Mouse (Mus musculus) intestine, embryonic 14.5 days (tissue): ENCODE measurements around the gene Bmpr2. TPM values are rescaled to one million over a fixed set of nuclear protein-coding genes. Genes with fewer than 3 reads are reported as not detected.
A peak's percentile ranks its signal among the peaks of the same experiment; 100 is the strongest.

ENCODE experiments used
- ATAC-seq: fragments of 200-750 bp; cut with Nextera tagmentation; replicated peaks from 2 replicates; pipeline ENCODE4 v1.8.0; 2017; ENCODE audit warnings: low read depth, moderate number of reproducible peaks, moderate TSS enrichment, moderate library complexity; ENCODE audit not compliant: low FRiP score, low TSS enrichment
- DNase-seq: peaks from one replicate; pipeline ENCODE4 v3.0.0-alpha.2; 2018; ENCODE audit warnings: low spot score
- H3K27ac ChIP-seq: fragments of 300-500 bp; sonication (generic); 2 replicates; pipeline ENCODE4 v1.5.1; 2014; ENCODE audit warnings: low read depth, mild to moderate bottlenecking, control low read depth
- H3K27me3 ChIP-seq: fragments of 300-500 bp; sonication (generic); replicated peaks from 2 replicates; pipeline ENCODE4 v1.6.1; 2014; ENCODE audit warnings: low read length, control low read depth; ENCODE audit not compliant: control insufficient read depth, insufficient read depth
- H3K36me3 ChIP-seq: fragments of 300-500 bp; sonication (generic); 2 replicates; pipeline ENCODE4 v1.6.1; 2014; ENCODE audit warnings: low read length, control low read depth; ENCODE audit not compliant: control insufficient read depth, insufficient read depth
- H3K4me1 ChIP-seq: fragments of 300-500 bp; sonication (generic); replicated peaks from 2 replicates; pipeline ENCODE4 v1.6.1; 2014; ENCODE audit warnings: low read length, control low read depth, mixed read lengths; ENCODE audit not compliant: control insufficient read depth, insufficient read depth
- H3K4me2 ChIP-seq: fragments of 300-500 bp; sonication (generic); 2 replicates; pipeline ENCODE4 v1.6.1; 2014; ENCODE audit warnings: low read length
- H3K4me3 ChIP-seq: fragments of 300-500 bp; sonication (generic); 2 replicates; pipeline ENCODE4 v1.5.1; 2014; ENCODE audit warnings: low read depth, low read length, control low read depth, mixed read lengths
- H3K9ac ChIP-seq: fragments of 300-500 bp; sonication (generic); 2 replicates; pipeline ENCODE4 v1.6.1; 2014; ENCODE audit warnings: mild to moderate bottlenecking, low read length
- H3K9me3 ChIP-seq: fragments of 300-500 bp; sonication (generic); 2 replicates; pipeline ENCODE4 v1.6.1; 2016; ENCODE audit warnings: low read length, control low read depth; ENCODE audit not compliant: control insufficient read depth
- WGBS: fragments of 180-500 bp; shearing (Covaris S2); extraction: QIAGEN DNeasy Blood & Tissue Kit; methylation state at CpG from one replicate; pipeline ENCODE4 v1.1.7; 2014; 5-methylcytosine and 5-hydroxymethylcytosine counted together
- polyA plus RNA-seq: library from polyadenylated mRNA; unstranded; fragments of >200 nt; fragmentation: Nextera tagmentation; extraction: Ambion mirVana; gene quantifications from 2 replicates; pipeline ENCODE4 v1.2.1, GENCODE M21; 2014

The Bmpr2 gene
- polyA plus RNA-seq, 1 experiment from 2014 or later = 11.9 TPM

DNA sequence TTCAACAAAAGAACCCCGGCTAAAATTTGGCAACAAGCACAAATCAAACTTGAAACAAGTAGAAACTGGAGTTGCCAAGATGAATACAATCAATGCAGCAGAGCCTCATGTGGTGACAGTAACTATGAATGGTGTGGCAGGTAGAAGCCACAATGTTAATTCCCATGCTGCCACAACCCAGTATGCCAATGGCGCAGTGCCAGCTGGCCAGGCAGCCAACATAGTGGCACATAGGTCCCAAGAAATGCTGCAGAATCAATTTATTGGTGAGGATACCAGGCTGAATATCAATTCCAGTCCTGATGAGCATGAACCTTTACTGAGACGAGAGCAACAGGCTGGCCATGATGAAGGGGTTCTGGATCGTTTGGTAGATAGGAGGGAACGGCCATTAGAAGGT is 104.8 kb downstream of the Bmpr2 start:
- 94% methylated on average over 5 of the region's 5 CpGs for WGBS
- Histone ChIP-seq H3K4me1 (no peaks in the 10 kb centered on the region), H3K9ac (no peak overlapping the region), H3K27ac (no peak overlapping the region), H3K27me3 (no peaks in the 10 kb centered on the region), H3K9me3 (no peaks in the 10 kb centered on the region), H3K4me2 (no peak overlapping the region), H3K4me3 (no peak overlapping the region), H3K36me3 (peaks cover 66% of the 10 kb centered on the region)
- no peak for ATAC-seq
- DNase-seq = no peak

DNA sequence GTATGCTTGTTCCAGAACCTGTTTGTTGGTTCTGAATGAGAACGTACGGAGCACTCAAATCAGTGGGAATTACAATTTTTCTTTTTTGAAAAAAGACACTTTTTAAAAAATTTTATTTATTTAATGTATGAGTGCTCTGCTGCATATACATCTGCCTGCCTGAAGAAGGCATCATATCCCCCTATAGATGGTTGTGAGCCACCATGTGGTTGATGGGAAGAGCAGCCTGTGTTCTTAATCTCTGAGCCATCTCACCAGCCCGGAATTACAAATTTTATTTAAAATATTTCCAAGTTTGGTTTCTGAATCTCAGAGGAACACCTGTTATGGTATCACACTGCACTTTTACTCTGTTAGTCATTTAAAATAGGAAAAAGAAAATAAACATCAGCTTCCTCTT is 110.8 kb downstream of the Bmpr2 start:
- no peak for DNase-seq
- H3K9me3 ChIP-seq = no peaks in the 10 kb centered on the region
- no peaks in the 10 kb centered on the region for H3K27me3 ChIP-seq
- H3K36me3 ChIP-seq = peaks cover 45% of the 10 kb centered on the region
- no peak overlapping the region for H3K27ac ChIP-seq
- no peak for ATAC-seq
- WGBS = 93% methylated on average over 3 of the region's 3 CpGs
- H3K4me3 ChIP-seq = no peak overlapping the region
- no peak overlapping the region for H3K9ac ChIP-seq
- H3K4me2 ChIP-seq = no peak overlapping the region
- H3K4me1 ChIP-seq = no peaks in the 10 kb centered on the region

DNA sequence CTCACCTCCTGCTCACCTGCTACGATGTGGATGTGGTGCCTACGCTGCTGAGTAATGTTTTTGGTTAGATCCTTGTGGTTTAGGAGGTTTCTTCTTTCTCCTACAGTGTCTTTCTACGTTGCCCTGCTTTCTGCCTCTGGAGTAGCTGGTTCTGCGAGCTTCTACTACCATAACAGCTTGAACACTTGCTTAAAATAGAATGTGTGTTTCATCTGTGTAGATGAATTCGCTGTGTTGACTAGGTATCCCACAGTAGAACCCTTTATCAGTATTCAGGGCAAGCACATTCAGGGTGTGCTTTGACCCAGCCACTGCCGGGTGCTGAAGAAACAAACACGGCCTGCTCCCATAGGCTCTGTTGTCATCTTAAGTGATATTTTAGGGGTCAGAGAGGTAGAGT is 114.9 kb downstream of the Bmpr2 start:
- no peak overlapping the region for H3K4me2 ChIP-seq
- H3K4me3 ChIP-seq = no peak overlapping the region
- H3K4me1 ChIP-seq = no peaks in the 10 kb centered on the region
- peaks cover 30% of the 10 kb centered on the region for H3K36me3 ChIP-seq
- H3K27ac ChIP-seq = no peak overlapping the region
- no peak overlapping the region for H3K9ac ChIP-seq
- DNase-seq = no peak
- 92% methylated on average over 7 of the region's 7 CpGs for WGBS
- ATAC-seq = no peak
- H3K9me3 ChIP-seq = no peaks in the 10 kb centered on the region
- H3K27me3 ChIP-seq = no peaks in the 10 kb centered on the region

DNA sequence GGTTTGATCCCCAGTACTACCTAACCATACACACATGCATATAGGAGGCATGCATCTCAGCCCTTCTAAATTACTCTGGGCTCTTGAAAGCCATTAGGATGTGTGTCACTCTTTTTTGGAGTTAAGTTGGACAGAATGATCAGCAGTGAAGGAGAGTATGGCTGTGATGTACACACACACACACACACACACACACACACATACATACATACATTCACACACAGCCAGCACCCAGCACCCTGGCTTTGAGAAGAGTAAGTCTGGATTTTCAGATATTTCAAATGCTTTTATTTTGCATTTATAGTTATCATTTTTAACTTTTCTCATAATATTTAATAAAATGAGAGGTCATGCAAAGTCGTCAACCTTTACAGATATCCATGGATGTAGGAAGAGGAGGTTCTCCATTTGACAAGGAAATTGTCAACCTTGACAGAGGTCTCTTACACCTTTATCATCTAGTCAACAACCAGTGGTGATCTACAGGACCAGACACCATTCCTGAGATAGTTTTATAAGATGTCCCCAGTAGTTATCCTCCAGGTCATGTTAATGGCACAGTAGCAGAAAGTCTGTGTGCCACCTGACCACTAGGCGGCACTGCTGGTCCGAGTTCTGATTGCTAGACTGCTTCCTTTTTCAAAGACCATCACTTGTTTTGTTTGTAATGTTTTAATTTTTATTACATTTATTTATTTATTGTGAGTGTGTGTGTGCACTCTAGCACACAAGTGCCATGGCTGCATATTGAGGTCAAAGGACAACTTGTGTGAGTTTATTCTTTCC is 120.3 kb downstream of the Bmpr2 start:
- 30% methylated on average over 3 of the region's 3 CpGs for WGBS
- Histone ChIP-seq H3K9me3 (no peaks in the 10 kb centered on the region), H3K4me2 (no peak overlapping the region), H3K27me3 (no peaks in the 10 kb centered on the region), H3K36me3 (peaks cover 8% of the 10 kb centered on the region; the same call in 1 of the 2 replicates), H3K4me1 (no peaks in the 10 kb centered on the region), H3K27ac (no peak overlapping the region), H3K4me3 (no peak overlapping the region), H3K9ac (no peak overlapping the region)
- DNase-seq = peak; percentile 88
- ATAC-seq = peak; percentile 66

DNA sequence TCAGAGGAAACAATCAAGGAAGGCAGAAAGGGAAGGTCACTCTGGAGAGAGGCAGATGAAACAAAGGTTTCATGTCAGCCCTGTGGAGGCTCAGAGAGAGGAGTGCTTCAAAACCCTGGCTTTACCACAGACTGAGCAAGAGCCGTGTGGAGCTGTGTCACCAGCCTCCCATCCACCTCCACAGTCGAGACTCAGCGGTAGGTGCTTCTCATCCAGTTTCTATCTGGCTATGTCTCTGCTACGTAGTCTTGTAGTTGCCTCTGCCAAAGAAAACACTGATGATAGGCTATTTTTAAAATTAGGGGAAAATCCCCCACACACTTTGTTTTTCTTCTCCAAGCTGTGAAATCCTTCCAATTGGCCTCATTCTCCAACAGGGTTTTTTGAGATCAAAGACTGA is 123.7 kb downstream of the Bmpr2 start:
- 66% methylated on average over 4 of the region's 4 CpGs for WGBS
- Histone ChIP-seq H3K4me2 (no peak overlapping the region), H3K27me3 (no peaks in the 10 kb centered on the region), H3K9ac (no peak overlapping the region), H3K27ac (no peak overlapping the region), H3K4me1 (no peaks in the 10 kb centered on the region), H3K36me3 (no peaks in the 10 kb centered on the region), H3K9me3 (no peaks in the 10 kb centered on the region), H3K4me3 (no peak overlapping the region)
- no peak for DNase-seq
- no peak for ATAC-seq

DNA sequence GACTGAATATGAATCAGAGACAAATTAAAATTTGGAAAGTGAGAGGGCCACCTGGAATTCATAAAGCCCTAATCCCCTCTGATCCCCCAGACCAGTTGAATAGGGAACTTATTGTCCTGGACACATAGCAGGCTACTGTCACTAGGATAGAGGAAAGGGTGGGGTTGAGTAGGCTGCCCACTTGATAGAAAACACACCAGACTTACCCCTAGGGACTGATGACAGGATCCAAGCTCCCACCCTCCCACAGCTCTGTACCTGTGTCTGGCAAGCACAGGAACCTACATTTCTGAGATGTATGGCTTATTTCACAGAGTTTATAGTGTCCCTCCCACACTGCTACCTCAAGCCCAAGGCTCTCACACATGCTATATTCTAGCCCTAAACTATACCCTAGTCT is 124.8 kb downstream of the Bmpr2 start:
- no peak for ATAC-seq
- Histone ChIP-seq H3K4me2 (no peak overlapping the region), H3K36me3 (no peaks in the 10 kb centered on the region), H3K27ac (no peak overlapping the region), H3K27me3 (no peaks in the 10 kb centered on the region), H3K9ac (no peak overlapping the region), H3K4me3 (no peak overlapping the region), H3K4me1 (no peaks in the 10 kb centered on the region), H3K9me3 (no peaks in the 10 kb centered on the region)
- DNase-seq = no peak

DNA sequence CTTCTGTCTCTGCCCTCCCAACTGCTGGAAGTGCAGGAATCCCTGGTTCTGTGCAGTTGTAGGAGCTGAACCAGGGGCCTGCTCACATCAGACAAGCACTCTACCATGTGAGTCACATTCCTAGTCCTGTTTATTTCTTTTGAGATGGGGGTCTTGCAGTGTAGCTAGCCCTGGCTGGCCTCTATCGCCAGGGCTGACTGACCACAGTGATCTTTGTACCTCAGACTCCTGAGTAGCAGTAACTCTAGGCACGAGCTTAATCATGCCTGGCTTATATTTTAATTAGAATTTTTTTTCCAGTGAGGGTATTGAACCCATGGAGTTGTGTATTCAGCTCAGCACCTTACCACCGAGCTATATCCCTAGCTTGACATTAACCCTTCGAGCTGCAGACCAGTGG is 128.0 kb downstream of the Bmpr2 start:
- no peak overlapping the region for H3K4me2 ChIP-seq
- ATAC-seq (no peak), DNase-seq (no peak)
- no peaks in the 10 kb centered on the region for H3K9me3 ChIP-seq
- 78% methylated on average over 4 of the region's 4 CpGs for WGBS
- H3K27me3 ChIP-seq = no peaks in the 10 kb centered on the region
- H3K36me3 ChIP-seq = no peaks in the 10 kb centered on the region
- no peak overlapping the region for H3K9ac ChIP-seq
- no peak overlapping the region for H3K27ac ChIP-seq
- H3K4me1 ChIP-seq = no peaks in the 10 kb centered on the region; the same call in 1 of the 2 replicates
- H3K4me3 ChIP-seq = no peak overlapping the region

DNA sequence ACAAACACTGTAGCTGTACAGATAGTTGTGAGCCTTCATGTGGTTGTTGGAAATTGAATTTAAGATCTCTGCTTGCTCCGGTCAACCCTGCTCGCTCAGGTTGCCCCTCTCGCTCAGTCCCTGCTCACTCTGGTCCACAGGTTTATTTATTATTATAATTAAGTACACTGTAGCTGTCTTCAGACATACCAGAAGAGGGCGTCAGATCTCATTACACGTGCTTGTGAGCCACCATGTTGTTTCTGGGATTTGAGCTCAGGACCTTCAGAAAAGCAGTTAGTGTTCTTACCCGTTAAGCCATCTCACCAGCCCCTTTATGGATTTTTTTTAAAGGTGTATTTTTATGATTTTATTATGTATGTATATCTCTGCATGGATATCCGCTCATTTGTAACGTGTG is 129.6 kb downstream of the Bmpr2 start:
- DNase-seq = no peak
- WGBS = 89% methylated on average over 8 of the region's 8 CpGs
- no peak overlapping the region for H3K9ac ChIP-seq
- no peaks in the 10 kb centered on the region for H3K27me3 ChIP-seq
- no peaks in the 10 kb centered on the region for H3K36me3 ChIP-seq
- H3K27ac ChIP-seq = no peak overlapping the region
- no peak for ATAC-seq
- H3K4me2 ChIP-seq = no peak overlapping the region
- H3K9me3 ChIP-seq = no peaks in the 10 kb centered on the region
- H3K4me3 ChIP-seq = no peak overlapping the region
- H3K4me1 ChIP-seq = no peaks in the 10 kb centered on the region; the same call in 1 of the 2 replicates

DNA sequence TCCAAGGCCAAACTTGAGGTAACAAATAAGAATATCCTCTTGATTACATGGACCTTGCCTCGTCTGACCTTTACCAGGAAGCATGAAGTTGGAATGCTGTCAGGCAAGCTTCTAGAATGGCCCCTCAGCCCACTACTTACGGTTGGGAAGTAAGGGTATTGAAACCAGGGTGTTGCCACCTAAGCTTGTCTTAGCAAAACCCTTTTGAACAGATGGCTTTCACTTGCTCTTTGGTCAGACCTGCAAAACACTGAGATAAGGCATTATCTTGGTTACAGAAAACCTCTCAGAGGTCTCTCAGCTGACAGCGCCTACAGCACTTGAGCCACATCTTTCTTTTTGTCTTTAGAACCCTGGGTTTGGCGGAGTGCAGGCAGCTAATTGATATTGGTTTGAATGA is 130.8 kb downstream of the Bmpr2 start:
- H3K4me3 ChIP-seq = no peak overlapping the region
- no peaks in the 10 kb centered on the region; the same call in 1 of the 2 replicates for H3K4me1 ChIP-seq
- H3K9me3 ChIP-seq = no peaks in the 10 kb centered on the region
- no peak overlapping the region for H3K4me2 ChIP-seq
- no peak overlapping the region for H3K9ac ChIP-seq
- DNase-seq (no peak), ATAC-seq (no peak)
- H3K27ac ChIP-seq = no peak overlapping the region
- WGBS = 77% methylated on average over 4 of the region's 4 CpGs
- H3K27me3 ChIP-seq = no peaks in the 10 kb centered on the region
- no peaks in the 10 kb centered on the region for H3K36me3 ChIP-seq
